Mouse (Mus musculus) urinary bladder, postnatal 4 days (tissue): ENCODE measurements around the gene Ankrd34b.

ENCODE experiments used
- DNase-seq, 2 experiments: peaks; one replicate each; pipeline ENCODE4 v3.0.0; 2021 to 2022; ENCODE audit warnings: low spot score in 2 of 2

Gene Ankrd34b

DNA sequence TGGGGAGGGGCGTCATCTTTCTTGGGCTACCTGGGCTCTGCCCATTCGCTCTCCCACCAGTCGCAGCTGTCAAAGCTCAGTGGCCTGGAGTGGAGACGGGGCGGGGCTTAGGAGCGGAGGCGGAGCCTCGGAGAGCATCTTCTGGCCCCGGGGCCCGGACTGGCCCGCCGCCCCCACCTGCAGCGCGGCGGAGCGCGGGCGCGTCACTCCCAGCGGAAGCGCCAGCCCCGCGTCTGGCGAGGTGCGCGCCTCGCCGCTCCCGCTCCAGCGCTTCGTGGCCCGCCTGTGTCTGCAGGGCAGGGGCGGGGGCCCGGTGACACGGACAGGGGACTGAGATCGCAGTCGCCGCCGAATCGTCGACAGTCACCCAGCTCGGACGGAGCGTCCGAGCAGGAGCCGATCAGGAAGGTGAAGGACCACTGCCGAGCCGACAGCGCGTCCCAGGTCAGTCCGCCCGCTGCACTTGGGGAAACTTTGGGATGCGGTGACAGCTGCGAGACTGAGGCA is at the start of gene Ankrd34b:
Gene Ankrd34b (plus strand): TSS at position 139 of the 507 bp plus-strand sequence.
- no peak for DNase-seq

DNA sequence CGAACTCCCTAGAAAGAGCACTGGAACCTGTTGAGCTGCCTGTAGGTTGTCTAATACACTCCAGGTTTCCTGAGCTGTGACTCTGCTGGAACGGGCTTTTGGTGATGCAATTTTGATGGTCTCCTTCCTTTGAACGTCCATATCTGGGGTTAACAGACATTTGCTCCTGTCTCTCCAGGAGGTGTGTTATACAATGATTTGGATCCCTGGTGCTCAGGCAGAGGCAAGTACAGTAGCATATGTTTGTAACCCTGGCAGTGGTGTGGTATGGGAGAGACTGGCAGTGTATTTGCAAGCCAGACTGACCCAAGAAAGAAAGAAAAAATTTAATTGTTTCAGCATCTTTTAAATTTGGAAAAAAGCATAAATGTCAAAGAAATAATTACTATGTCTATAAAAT is 38.3 kb upstream of the Ankrd34b start:
- DNase-seq = no peak

DNA sequence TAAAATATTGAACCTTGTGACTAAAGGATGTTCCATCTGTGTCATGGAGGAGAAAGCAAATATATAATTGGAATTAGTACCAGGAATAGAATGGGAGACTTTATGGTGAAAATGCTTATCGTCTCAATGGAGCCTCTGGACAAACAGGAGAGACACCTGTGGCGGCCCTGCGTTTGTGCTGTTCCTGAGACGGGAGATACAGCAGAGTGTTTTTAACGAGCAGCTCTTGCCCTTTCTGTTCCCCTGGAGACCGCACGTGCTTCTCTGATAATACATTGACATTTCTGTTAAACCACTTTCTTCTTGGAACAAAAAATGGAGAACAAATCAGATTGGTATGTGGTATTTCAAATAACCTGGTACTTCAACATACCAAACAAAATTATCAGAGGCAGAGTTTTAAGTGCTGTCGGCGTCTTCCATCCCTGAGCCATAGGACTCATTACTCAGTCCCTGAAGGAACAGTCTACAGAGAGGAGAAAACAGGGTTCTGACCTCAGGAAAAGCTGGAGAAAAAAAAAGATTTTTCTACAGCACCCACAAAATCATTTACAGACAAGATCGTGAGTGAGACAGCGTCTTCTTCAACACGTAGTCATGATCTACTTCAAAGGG is 32.5 kb upstream of the Ankrd34b start:
- DNase-seq = no peak

DNA sequence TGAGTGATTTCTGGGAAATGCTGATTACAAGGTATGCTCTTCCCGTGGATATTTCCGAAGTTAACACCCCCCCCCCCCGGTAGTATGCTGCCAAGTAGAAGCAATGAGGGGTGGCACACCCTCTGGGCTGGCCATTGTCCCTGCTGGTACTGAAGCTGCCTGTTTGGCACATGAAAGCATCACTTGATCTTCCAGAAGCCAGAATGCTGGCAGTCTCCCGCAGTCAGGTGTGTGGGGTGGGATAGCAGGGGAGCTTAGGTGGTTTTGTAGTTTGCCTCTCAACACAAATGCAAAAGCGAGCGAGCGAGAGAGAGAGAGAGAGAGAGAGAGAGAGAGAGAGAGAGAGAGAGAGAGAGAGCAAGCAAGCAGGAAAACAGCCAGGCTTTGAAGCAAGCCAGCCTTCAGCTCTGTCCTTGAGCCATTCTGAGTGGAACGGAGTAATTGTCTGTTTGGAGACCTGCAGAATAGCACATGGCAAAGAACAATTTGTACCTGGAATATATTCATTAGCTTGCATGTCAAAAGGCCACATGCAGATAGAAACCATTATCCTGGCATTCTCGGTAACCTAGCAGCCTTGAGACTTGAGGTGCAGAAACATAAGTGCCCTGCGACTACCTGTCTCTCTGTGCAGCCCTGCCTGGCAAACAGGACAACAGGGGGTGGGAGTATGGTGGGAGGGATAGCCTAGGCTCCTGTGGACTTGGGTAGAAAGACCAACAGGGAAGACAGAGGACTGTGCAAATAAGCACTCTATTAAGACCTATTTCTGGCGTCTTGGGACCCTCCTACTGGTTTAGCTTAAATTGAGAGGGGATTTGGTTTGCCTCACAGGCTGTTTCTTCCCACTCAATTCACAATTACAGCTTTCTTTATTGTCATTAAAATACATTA is 27.0 kb upstream of the Ankrd34b start:
- DNase-seq = no peak

DNA sequence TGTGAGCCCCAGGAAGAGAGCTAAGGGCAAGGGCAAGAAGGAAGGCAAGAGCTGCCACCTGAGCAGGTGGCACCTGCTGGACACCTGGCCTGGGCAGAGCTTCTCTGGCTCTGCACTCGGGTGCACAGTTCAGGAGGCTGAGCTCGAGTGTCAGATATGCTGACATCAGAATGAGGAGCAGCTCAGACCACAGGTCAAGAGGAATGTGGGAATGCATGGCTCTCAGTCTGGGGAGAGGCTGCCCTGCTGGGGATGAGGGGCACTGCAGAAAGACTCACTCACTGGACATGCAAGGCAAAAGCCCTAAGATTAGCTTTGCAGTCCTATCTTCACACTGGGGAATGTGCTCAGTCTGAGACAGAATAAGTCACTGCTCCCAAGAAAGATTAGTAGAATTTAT is 23.6 kb upstream of the Ankrd34b start:
- DNase-seq = no peak

DNA sequence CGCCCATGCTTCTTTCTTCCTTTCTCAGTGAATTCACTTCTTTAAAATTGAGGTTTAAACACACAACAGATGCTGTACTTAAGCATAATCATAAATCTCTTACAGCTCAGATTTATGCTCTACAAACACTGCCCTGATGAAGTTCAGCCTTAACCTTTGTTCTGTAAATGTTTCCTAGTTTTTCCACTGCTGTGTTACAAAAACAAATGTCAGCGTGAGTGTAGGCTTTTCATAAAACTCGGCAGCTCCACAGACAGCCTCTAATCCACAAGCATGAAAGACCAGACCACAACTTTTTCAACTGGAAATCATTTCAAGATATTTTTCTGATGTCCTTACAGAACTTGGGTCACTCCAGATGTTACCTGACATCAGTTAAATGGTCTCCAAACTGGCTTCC is 22.2 kb upstream of the Ankrd34b start:
- no peak for DNase-seq

DNA sequence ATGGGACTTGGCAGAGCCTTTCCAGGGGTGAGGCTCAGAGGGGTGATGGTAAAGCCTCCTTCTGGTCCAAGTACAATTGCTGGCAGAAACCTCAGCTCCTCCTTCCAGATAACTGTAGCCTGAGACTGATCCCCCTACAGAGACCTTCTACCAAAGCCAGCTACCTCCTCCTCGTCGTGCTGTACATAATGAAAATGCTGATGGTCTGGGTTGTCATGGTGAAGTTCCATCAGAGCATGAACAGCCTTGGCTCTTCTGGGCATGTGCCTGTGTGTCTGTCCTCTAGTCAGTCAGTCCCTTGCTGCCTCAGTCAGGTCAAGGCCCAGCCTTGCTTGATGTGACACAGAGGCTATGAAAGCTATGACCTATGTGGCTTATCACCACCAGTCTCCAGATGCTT is 15.2 kb upstream of the Ankrd34b start:
- DNase-seq = no peak

DNA sequence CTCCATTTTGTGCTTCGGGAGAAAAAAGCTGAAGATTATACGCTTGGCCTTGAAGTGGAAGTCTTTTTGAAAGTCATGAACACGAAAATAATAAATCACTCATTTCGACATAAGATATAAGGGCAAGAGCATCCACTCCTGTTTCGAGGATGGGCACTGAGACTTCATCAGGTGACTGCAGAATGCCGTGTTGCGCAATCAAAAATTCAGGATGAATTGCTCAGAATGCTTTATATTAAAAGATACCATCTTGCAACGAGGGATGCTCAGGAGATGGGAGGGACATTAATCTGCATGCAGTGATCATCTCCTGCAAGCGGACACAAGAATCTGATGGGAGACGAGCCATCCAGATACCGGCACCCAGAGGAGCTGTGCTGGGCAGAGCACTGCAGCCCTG is 6.1 kb upstream of the Ankrd34b start:
- DNase-seq = no peak

DNA sequence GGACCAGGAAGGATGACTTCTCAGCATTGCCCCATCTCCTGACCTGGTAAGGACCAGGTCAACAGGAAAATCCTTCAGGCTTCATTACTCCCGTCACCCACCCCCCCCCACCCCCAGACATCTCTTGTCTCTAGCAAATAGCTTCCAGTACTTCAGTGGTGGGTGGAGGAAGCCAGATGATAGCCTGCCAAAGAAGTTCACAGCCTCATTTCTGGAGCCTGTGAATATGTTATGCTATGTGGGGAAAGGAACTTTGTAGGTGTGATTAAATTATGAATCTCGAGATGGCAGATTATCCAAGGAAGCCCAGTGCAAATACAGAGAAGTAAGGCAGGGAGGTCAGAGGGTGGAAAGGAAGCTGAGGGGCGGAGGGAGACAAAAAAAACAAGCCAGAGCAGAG is 2.0 kb upstream of the Ankrd34b start:
- no peak for DNase-seq

DNA sequence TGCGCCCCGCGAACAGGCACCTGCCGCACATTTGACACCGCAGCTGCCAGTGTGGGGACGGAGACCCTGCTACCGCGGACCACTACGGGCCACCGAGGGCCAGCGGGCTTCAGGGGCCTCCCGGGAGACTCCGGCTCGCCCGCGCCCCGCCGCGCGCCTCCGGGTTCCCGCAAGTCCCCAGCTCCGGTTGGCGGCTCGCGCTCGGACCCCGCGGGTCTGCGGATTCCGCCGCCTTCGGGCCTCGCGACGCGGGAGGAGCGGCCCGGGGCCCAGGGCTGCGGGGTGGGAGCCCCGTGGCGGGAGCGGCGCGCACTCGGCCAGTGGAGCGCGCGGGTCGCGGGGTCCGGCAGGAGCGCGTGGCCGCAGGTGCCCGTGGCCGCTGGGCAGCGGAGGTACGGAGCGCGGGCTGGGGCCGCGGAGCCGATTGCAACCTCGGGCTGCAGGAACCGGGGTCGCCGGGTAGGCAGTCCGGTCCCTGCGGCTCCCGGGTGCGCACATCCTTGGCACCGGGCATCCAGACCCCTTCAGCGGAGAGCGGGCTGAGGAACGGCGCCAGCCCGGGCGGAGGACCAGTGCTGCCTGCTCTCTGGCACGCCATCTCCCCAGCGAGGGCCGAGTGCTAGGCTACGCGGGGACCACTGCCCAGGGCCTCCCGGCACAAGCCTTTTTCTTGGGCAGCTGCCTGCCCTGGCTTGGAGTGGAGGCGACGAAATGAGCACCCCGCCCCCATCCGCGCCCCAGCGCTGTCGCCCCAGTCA is 777 bp downstream of the Ankrd34b start:
- no peak for DNase-seq

DNA sequence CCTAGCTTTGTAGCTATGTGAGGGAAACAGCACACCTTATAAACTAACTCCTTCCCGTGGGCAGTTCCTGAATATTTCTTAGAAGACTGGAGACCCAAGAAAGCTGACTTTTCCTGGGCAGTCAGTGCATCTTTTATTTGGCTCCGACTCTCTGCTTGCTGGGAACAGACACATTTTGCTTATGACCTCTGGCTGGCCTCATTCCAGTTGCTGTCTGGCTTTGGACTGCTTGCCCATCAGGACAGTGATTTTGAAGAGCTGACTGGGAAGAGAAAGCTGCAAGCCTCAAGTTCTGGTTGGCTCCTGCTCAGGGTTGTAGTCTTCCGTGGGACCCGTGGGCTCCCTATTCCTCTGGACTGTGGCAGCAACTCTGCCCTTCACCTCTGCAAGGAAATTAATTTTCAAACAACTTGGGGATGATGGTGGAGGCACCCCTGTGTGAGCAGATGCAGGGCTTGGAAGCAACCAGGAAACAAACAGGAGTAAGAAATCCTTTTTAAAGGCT is 1.7 kb downstream of the Ankrd34b start:
- DNase-seq = no peak

DNA sequence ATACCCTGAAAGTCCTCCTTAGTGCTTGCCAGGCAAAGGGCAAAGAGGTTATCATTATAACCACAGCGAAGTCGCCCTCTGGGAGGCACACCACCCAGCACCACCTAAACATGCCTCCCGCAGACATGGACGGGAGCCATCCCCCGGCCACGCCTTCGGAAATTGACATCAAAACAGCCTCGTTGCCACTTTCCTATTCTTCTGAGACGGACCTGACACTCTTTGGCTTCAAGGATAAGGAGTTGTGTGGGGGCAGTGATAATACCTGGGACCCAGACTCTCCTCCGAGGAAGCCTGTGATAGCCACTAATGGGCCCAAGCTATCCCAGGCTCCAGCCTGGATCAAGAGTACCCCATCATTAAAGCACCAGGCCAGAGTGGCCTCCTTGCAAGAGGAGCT is 13.0 kb downstream of the Ankrd34b start:
- no peak for DNase-seq

DNA sequence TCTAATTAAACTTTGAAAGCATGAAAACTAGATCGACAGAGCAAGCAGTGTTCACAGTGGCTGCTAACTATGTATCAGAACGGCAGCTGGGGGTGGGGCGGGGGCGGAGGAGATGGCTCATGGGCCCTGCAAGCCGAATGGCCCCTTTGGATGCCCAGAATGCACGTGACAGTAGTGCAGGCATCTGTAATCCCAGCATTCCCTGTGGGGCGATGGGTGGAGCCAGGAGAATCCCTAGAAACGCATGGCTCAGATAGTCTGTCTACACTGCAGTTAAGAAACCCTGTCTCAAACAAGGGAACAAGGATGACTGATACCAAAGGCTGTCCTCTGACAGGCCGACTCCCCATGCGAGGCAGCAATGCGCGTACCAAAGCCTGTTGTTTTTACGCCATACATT is 14.6 kb downstream of the Ankrd34b start:
- DNase-seq = no peak

DNA sequence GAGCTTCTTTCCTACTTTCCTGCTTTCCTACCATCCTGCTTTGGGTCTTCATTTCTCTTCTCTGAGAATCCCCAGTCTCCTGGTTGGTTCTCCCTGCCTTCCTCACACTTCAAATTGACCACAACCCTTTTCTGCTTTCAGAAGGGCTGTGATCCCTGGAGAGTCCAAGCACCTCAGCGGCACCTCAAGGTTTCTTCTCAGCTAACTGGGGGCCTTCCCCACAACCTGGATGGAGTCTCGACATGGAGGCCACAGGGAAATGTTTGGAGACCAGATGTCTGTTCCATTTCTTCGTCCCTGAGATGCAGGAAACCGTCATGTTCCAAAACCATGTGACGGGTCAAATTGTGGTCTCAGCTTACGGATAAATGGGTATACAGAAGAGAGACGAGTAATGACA is 21.2 kb downstream of the Ankrd34b start:
- no peak for DNase-seq

DNA sequence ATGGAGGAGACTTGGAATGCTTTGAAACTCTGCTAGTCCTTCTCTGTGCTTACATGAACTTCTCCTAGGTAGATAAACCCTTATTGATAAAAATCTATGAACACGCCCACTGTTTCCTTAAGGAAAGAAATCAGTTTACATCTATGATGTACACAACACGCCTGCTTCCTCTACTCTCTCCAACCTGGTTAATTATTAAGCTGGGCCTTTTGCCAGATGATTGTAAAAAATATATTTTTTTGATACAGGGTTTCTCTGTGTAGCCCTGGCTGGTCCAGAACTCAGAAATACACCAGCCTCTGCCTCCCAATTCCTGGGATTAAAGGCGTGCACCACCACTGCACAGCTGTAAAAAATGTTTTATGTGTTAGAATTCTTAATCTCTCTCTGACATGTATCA is 39.0 kb downstream of the Ankrd34b start:
- DNase-seq = no peak

DNA sequence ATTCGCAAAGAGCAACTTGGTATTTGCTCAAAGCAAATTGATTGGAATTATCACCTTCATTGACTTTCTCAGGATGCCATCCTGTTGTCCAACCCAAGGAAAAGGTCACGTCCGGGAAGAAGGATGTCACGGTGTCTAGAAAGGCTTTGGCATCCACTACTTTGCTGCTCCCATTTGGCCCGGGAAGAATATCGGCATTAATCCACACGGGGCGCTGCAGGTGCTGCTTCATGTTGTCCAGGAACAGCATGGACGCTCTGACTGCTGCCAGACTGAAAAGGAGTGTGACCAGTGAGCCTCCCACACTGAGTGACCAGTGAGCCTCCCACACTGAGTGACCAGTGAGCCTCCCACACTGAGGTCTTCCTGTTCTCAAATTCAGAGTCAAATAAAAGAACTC is 42.2 kb downstream of the Ankrd34b start:
- no peak for DNase-seq

DNA sequence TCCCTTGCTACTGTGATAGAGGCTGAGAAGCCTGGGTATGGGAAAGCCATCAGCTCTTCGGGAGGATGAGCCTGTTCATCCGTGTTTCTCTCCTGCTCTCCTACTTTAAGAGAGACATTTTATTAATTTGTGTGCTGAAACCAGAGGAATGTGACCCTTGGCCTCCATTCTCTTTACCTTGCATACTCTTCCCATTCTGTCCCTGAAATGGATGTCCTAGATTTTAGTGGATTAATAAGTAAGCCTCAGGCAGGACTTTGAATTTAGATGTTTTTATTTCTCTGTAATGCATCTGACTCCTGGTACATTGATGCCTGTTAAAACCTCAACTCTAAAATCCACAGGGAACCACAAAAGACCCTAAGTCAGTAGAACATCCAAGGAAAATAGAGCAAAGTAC is 43.7 kb downstream of the Ankrd34b start:
- no peak for DNase-seq

DNA sequence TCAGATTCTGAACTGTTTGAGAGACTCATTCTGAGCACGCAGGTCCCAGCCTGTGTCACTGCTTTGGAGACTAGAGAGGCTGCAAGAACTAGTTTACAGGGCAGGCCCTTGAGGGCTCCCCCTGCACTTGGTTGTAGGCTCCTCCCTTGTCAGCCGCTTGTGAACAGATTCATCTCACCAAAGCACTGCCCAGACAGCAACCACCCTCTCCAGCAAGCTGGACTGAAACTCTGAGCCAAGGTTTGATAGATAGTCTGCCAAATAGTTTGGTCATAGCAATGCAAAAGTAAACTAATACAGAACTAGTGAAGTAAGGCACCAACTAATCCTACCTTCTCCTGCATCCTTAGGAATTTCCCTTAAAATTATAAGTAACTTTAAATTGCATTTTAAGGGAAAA is 44.5 kb downstream of the Ankrd34b start:
- DNase-seq = no peak

DNA sequence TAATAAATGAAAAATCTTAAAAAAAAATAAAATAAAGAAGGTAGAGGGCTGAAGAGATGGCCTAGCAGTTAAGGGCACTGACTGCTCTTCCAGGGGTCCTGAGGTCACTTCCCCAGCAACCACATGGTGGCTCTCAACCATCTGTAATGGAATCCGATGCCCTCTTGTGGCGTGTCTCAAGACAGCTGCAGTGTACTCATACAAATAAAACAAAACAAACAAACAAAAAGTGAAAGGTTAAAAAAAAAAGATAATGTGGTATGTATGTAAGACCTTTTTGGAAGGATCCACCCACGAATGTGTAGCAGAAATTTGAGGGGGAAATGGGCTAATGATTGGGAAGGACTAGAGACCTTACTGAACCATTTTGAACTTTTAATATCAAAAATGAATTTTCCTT is 57.7 kb downstream of the Ankrd34b start:
- peak in 1 of 2 experiments; percentile 21 for DNase-seq

DNA sequence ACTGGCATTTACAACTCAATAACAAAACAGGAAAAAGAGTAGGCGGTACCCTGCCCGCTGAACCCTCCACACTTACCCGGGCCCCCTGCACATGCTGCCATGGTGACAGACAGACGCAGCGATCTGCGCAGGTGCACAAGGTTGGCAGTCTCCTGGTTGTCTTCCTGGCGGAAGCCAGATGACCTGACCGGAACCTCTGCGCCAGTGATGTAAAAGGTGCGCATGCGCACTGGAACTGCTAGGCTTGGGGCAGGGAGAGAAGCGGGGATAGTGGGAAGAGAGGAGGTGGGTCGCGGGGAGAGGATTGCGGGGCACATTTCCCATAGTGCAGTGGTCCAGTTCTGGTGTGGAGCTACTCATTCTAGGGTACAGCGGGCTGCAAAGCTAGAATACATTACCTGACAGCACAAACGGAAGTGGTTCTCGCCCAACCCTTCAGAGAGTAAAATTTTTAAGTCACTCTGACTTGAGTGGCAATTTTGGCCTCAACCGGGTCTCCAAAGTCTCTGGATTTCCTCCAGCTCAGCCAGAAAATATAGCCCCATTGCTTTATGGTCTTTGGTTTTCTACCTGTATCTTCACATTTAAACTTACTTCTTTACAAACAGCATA is 58.3 kb downstream of the Ankrd34b start, which contains the start of gene Fam151b:
Gene Fam151b (minus strand): TSS at position 164 of the 612 bp plus-strand sequence.
- peak; percentile 82 to 85 for DNase-seq

DNA sequence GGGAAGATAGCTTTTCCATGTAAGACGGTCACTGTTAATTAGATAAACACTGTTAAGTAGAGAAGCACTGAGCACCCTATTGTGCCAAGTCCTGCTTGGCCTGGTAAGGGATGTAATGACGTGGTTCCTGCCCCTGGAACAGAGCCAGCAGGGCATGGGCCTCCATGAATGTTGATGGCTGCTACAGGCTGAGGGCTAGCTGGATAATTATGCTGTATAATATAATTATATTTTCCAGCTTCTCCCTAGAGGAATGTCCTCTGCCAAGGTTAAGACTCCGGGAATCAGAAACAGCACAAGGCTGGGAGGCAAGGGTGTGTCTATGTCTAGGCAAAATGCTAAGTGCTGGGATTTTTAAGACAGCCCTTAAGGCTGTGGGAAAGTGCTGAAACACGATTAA is 65.1 kb downstream of the Ankrd34b start:
- DNase-seq = no peak
